Mouse (Mus musculus): ENCODE data around the gene Pgk1. TPM values are rescaled to one million over a fixed set of nuclear protein-coding genes. Genes with fewer than 3 reads are reported as not detected.

Gene Pgk1
- polyA plus RNA-seq, 1 experiment = 1,097 TPM

DNA sequence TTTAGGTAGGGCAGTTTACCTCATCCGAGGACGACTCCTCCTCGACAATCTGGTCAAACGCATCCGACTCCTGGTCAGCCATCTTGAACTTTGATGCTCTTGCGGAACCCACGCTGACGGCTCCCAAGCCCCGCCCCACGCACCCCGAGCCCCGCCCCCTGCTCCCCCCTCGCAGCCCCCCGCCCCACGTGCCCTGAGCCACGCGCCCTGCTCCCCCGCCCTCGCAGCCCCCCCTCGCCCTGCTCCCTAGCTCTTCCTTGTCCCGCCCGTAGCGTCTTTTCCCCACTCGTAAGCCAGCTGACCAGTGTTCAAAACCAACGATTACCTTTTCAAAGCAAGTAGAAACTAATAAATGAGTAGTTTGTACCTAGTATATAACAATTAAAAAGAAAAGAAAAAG is 34.2 kb downstream of the Pgk1 start, which contains the start of gene Taf9b:
Gene Taf9b, minus strand, starts transcription at position 101 of the 400 bp plus-strand sequence.
- TF ChIP-seq MAX (IDR thresholded peaks at IDR 0.05; ENCODE audit: low read depth) (no peak), MYOG (IDR thresholded peaks at IDR 0.05; ENCODE audit: control insufficient read depth in 1 of 3, insufficient read depth in 1 of 3, insufficient read length in 2 of 3, low read depth in 2 of 3) (no peak), POLR2A (IDR thresholded peaks at IDR 0.05; ENCODE audit: insufficient read length, low read depth) (no peak), TCF3 (IDR thresholded peaks at IDR 0.05; ENCODE audit: insufficient read length, low read depth) (no peak), USF1 (IDR thresholded peaks at IDR 0.05; ENCODE audit: low read depth) (no peak), REST (IDR thresholded peaks at IDR 0.05; ENCODE audit: insufficient read depth, insufficient read length) (no peak), CEBPB (IDR thresholded peaks at IDR 0.05; ENCODE audit: insufficient read depth, poor library complexity, severe bottlenecking) (no peak), MYOD1 (IDR thresholded peaks at IDR 0.05; ENCODE audit: control insufficient read depth in 1 of 3, insufficient read length in 2 of 3, low read depth in 2 of 3) (no peak), E2F4 (IDR thresholded peaks at IDR 0.05; ENCODE audit: insufficient read depth) (no peak), POLR2AphosphoS2 (IDR thresholded peaks at IDR 0.05; ENCODE audit: insufficient read length, low read depth) (no peak), TCF12 (IDR thresholded peaks at IDR 0.05; ENCODE audit: insufficient read depth, poor library complexity, severe bottlenecking) (no peak), SRF (IDR thresholded peaks at IDR 0.05; ENCODE audit: control insufficient read depth, insufficient read length, low read depth) (no peak)
- peak within 1 kb of the TSS; percentile 25 for H3K4me3 ChIP-seq
- H3K4me2 ChIP-seq (ENCODE audit: low read depth) = peak within 1 kb of the TSS; percentile 62
- H3K36me3 ChIP-seq (ENCODE audit: control insufficient read depth, insufficient read depth) = no peaks in the 10 kb centered on the region
- H3K27me3 ChIP-seq (ENCODE audit: control insufficient read depth, insufficient read depth, insufficient read length) = no peaks in the 10 kb centered on the region
- no peak within 1 kb of the TSS for H3ac ChIP-seq (ENCODE audit: control insufficient read depth, insufficient read length)
- H3K79me2 ChIP-seq (ENCODE audit: control insufficient read depth, insufficient read depth) = no peaks in the 10 kb centered on the region

Other genes starting within 250 kb of the Pgk1 start
- 13.3 TPM for gene Magt1, start 175.2 kb upstream of the Pgk1 start, polyA plus RNA-seq (2012; fragmentation: generic; extraction: Trizol)
- 246 TPM for gene Cox7b, start 171.4 kb upstream of the Pgk1 start, polyA plus RNA-seq (2012; fragmentation: generic; extraction: Trizol)
- gene Atp7a, start 159.8 kb upstream of the Pgk1 start, polyA plus RNA-seq (2012; fragmentation: generic; extraction: Trizol) = 3.6 TPM
- not detected for gene Tlr13, start 43.9 kb upstream of the Pgk1 start, polyA plus RNA-seq (2012; fragmentation: generic; extraction: Trizol)
- 1.9 TPM for gene Taf9b, start 34.1 kb downstream of the Pgk1 start, polyA plus RNA-seq (2012; fragmentation: generic; extraction: Trizol)
- not detected for gene Fnd3c2, start 68.3 kb downstream of the Pgk1 start, polyA plus RNA-seq (2012; fragmentation: generic; extraction: Trizol)

Measured in myocyte (in vitro differentiated cells).